Mouse (Mus musculus): ENCODE results near the gene Syngr2. TPM values are rescaled to one million over a fixed set of nuclear protein-coding genes. Genes with fewer than 3 reads are reported as not detected.
A peak's percentile ranks its signal among the peaks of the same experiment; 100 is the strongest.
"Not testable (repeated sequence)": the region's sequence is repeated elsewhere in the genome, so short reads cannot be mapped to it uniquely, and the experiment has no call there.

Syngr2 gene
- total RNA-seq, 1 experiment from 2014 or later = 62.6 TPM

DNA sequence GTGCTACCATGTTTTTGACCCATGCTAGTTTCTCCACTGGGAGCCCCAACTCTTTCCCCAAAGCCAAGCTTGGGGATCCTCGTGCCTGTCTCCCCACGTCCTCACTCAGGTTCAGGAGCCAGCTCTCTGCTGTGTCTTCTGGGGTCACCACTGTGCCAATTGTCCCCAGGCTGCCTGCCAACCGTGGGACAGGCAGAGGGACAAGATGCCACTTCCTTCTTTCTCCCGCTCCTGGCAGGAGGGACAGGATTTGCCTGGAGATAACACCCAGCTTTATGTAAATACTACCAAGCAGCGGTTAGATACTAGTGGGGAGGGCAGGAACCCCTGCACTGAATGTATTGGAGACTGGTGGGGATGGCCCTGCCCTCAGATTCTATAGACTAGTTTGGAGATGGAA, 4.4 kb downstream of the Syngr2 start:
- DNase-seq = no peak

DNA sequence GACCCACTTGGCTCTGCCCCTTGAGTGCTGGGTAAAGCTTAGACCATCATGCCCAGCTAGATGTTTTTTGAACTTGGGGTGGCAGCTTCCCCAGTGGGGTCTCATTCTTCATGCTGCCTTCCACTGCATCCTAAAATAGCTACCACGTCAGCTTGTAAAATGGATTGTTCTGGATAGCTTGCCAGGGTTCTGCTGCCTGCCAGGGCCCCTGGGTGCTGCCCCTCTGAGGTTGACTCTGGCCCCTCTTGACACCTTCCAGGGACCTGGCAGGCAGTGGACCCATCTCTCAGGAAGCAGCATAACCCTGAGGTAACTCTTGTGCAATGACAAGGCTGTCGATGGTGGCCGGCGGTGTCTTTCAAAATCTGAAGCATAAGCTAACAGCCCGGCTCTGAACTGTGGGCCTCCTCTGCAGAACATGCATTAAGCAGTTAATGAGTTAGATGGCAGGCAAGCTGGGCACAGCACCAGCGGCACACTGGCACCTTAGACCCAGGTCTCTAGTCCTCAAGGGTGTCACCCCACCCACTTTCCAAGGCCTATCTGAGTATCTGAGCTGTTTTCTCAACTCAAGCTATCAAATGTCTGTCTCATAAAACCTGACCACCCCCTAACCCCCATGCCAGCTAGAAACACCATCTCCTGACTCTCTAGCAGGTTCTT, 5.4 kb downstream of the Syngr2 start:
- peak; percentile 4 for DNase-seq

DNA sequence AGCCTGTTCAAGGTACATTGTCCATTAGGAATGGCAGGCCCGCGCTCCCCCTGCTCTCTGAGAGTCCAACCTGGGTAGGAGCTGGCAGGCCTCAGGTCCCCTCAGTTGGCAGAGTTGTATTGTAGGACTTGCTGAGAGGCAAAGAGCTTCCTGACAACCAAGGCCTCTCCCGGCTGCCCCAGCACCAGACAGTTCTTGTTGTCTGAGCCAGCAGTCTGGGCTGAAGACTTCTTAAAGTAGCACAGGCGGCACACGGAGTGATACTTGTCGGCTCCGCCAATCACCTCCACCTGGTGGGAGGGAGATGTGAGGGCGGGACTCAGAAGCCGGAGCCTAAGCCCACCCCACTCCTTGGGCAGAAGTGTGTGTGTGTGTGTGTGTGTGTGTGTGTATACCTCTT, 6.4 kb downstream of the Syngr2 start:
- not testable (repeated sequence) for DNase-seq

DNA sequence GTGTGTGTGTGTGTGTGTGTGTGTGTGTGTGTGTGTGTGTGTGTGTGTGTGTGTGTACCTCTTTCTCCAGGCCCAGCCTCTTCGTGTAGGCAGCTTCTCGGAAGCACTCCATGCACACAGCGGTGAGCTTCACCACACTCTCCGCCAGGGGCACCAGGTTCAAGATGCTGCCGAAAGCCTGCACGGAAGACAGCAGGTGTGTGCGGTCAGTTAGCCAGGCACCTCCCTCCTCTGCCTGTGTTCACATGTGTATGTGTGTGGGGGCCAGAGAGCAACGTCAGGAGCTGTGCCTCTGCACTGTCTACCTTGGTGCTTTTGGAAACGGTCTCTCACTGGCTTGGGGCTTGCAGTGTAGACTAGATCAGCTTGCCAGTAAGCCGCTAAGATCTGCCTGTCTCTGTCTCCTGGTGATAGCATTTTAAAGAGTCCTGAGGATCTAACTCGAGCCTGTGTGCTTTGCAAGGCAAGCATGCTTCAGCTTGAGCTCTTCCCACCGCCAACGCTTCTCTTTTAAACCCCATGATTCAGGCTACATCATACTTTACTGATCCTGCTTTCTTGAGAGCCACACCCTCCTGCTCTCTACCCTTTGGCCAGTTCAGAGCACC, 7.0 kb downstream of the Syngr2 start:
- no peak for DNase-seq

DNA sequence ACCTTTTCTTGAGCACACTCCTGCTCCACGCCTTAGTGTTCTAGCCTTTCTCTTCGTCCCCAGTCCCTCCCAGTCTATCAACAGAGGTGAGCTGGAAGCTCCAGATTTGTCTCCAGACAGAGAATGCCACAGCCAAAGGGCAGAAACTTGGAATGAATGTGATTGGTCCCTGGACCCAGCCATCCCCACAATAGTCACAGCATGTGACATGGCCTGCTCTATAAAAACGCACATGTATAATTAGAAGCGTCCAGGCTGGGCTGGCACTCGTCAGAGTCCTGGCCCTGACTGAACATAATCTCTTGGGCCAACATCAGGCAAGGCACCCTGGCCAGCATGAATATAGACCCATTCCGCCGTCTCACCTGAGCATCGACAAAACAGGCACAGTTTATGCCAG, 9.6 kb downstream of the Syngr2 start:
- no peak for DNase-seq

DNA sequence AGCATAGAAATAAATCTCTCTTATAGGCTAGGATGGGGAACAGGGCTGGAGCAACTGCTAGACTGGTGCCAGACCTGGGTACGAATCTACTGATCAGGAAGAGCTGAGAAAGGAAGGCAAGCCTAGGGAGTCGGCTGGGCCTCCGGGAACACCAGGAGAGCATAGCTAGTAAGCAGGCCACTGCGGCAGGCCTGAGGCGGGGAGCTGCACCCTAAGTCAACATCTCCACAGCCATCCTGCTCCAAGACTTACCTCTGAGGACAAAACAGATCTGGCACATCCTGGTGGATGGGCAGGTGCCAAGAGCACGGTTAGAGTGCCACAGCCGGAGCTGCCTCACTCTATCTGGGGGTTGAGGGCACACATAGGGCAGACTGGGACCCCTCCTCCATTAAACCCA, 10.7 kb downstream of the Syngr2 start:
- no peak for DNase-seq

DNA sequence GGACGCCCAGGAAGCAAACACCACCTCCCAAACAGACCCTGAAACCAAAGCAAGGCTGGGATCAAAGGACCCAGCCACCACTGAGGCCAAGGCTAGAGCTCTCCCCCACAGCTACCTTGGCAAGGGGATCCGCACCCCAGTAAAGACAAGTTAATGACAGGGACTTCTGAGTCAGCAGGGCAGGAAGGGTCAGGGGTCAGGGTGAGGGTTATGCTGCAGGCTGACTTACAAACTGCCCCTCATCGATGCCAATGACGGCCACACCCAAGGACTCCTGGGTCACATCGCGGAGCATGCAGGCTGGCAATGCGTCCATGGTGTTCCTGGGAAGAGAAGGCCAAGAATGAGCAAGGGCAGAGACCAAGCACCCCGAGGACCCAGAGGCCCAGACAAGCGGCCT, 12.4 kb downstream of the Syngr2 start:
- DNase-seq = peak; percentile 58

DNA sequence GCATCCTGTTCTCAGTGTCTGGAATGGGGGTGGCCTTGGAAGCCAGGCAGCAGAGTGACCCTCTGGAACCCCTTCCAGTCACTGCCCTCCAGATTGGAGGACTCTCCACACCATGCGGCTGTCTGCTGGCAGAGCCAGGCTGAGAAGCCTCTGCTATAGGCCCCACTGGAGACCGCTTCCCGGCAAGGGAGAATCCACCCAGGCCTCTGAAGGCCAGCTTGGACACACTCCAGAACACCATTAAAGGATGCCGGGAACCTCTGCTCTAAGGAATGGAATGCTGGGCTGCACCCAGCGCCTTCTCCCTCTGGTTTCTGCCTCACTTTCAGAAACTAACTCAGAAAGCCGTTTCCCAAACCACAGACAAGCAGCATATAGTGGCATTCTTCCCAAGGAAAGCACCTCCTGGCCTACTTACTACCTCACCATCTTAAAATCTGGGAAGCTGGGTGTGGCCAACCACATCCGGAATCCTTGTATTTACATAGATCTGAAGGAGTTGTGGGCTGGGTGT, 13.3 kb downstream of the Syngr2 start:
- peak; percentile 32 for DNase-seq

DNA sequence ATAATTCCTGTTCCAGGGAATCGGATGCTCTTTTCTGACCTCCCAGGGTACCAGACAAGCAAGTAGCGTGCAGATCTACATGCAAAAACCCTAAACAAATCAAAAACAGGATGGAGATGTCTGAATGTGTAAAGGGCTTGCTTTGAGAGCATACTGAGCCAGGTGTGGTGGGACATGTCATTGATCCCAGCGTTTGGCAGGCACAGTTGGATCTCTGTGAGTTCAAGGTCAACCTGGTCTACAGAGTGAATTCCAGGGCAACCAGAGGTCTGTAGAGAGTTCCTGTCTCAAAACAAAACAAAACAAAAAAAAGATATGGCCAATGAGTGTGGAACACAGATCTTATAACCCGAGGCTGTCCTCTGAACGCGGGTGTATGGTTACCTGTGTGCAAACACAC, 13.9 kb downstream of the Syngr2 start:
- DNase-seq = peak; percentile 2

DNA sequence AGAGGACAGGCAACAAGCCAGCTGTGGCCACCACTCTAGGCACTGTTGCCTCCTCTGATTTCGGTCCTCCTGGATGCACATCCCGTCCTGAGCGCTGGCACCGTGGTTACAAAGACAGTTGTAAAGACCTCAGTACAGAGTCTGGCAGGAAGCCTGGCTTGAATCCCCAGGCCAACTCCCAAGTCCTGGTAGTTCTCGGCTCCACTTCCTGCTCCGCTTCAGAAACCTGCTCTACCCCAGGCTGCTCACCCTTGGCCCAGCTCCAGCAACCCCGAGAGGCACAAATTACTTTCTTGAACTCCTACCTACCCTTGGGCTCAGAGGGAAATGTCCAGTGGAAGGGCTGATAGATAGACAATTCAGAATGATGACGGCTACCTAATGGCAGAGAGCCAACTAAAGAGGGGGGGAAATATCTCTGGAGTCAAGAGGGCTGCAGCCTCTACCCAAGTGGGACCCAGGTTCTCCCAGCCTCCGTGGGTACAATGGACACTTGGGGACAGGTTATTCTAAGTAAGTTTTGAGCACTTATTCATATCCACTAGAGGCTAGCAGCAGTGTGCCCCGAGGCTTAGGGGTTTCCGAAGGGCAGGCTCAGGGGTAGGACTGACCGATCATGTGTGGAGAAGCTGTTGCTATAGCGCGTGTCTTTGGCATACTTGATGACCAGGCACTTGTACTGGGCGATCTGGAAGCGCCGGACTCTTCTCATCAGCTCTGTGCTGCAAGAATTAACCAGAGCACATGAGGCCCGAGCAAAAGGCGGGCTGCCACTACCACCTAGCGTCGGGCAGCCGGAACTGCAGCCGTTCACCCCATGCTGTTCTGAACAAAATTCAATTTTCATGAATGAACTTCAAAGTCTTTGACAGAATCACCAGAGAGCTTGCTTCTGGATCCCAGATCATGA, 14.8 kb downstream of the Syngr2 start:
- DNase-seq = peak; percentile 87

DNA sequence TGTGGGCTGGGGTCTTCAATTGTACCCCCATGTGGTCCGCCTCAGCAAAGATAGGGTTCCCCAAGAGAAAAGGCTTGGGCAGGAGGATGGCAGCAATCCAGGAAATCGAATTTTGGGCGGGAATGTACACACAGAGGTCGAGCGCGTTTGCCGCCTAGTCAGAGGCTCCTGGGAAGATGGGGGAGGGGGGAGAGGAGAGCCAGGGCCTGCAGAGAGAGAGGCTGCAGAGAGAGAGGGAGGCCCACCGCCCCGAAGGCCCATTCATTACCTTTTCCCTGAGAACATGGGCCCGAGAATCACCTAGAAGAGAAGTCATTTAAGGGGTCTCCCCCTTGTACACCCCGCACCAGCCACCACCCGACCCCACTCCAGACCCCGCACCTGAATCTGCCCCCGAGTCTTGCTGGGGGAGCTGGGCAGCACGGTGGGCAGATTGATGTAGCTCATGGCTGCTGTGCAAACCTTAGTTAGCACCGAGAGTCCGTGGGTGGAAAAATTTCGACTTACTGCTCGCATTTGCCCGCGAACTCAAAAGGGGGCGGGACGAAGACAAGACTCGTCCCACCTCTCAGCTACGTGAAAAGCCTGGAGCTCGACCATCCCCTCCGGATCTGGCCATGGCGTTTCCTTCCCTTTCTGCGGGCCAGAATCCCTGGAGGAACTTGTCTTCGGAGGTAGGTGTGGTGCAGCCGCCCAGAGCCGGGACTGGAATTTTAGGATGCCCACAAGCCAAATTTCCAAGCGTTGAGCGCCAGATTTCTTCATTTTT, 16.0 kb downstream of the Syngr2 start, which contains the start of the genes Afmid and Tk1:
Afmid (plus strand) TSS at position 592 of the 769 bp plus-strand sequence.
Tk1 (minus strand) TSS at position 760 of the 769 bp plus-strand sequence.
- DNase-seq = peak; percentile 85

DNA sequence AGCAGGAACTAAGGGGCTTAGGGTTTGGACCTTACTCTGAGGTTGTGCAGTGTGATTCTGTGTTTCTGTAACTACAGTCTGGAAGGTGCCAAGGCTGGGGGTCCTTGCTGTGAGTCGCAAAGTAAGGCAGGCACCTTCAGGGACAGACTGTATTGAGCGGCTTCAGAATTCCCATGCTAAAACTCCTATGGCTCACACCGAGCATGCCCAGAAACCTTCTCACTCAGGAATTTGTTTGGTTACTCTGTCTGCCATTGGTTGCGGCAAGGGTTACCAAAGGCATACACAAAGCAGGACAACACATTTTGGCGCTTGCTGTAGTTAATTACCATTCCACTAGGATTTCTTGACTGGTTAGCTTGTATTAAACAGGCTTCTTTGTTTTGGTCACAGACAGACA, 16.7 kb downstream of the Syngr2 start:
- DNase-seq = peak; percentile 47

DNA sequence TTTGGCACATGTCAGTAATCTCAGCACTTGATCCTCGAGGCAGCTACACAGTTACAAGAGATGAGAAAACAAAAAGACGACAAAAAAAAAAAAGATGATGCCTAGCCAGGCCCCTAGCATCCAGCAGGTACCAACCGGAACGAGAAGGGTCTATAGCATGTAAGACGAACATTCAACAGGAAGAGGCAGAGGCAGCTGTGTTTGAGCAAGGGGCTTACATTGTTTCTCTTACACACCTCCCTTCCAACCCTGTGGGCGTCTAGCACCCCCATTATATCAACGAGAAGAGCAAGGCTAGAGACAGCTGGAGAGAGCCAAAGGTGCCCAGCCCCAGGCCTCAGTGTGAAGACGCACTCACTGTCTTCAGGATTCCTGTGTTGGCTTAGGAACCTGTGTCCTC, 17.4 kb downstream of the Syngr2 start:
- DNase-seq = no peak

DNA sequence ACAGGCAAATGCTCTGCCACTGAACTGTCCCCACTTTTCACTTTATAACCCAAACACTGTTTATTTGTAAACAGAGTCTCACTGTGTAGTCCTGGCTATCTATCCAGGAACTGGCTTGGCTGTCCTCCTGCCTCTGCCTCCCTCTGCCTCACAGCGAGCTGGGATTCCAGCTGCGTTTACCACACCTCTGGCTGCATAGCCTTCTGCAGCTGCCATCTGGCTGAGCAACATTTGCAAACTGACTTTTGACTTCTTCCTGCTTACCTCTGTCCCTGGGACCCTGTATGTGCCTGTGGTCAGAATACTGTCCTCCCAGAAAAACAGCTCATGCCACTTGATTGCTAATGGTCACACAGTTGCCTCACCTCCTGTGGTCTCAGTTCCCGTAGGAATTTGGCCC, 17.9 kb downstream of the Syngr2 start:
- peak; percentile 3 for DNase-seq

DNA sequence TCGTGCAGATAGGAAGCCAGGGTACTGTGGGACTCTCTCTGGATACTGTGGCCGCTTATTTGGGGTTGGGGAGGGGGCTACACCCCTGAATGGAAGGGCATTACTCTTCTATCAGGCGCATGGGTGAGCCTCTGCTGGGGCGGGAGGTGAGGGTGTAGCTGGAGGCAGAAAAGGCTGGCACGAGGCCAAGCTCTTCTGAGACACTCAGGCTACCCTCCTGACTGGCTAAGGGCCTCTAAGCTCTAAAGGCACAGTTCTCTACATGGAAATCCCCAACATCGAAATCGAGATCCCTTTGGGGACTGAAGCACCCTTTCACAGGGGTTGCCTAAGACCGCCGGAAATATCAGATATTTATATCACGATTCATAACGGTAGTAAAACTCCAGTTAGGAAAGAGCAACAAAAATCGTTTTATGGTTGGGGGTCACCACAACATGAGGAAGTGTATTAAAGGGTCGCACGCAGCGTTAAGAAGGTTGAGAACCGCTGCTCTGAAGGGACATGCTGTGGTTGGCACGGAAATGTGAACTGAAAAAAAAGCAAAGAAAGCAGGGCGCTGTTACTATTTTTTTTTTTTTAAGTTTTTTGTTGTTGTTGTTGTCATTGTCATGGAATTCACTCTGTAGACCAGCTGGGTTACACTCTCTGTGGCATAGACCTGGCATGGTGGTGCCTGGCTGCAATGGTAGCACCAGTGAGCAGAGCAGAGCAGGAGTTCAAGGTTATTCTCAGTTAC, 18.9 kb downstream of the Syngr2 start:
- peak; percentile 59 for DNase-seq

DNA sequence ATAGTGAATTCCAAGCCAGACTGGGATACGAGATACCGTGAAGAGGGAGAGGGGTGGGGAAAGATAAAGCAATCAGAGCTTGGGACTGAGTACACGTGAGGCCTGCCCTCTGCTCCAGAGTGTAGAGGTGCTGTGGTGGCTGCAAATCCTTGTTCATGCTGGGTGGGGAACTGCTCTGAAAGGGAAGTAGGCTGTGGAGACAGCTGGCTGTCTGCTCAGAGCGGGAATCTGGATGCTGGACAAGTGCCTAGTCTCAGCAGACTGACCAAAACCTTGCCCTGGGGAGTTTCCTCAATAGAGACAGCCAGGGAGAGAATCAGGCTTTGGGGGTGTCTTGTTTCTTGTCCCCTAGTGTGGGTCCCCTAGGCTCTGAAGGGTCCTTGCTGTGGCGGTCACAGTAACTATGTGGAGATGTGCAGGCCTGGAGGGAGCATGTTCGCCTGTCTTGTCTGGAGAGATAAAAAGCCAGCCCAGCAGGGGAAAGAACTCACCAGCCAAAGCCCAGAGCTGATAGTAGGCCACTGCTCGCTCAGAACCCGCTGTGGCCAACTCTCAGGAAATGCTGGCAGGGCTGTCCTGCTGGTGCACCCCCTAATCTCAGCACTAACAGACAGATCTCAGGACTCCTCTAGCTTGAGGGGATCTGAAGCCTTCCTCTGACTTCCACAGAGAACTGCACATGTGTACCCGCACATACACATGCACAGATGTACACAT, 19.6 kb downstream of the Syngr2 start:
- DNase-seq = peak; percentile 70

DNA sequence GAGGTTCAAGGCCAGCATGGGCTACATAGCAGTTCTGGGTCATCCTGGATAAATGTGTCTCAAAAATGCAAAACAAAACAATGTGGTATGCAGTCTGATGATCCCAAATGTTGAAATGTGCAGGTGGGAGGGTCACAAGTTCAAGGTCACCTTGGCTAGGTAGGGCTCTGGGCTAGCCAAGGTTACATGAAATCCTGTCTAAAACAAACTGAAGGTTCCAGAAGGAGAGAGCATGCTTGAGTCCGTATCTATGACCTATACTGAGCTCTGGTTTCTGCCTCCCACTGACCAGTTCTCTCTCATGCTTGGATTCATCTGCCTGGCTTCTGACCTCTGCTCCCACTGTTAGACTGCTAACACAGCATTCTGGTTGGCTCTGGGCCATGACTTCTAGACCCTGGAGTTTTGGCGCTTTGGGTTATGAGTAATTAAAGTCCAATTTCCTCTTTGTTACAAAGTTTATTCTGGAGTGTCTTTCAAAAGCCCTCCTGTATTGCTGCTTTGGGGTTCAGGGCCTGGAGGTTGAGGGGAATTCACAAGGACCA, 20.3 kb downstream of the Syngr2 start:
- peak; percentile 75 for DNase-seq

DNA sequence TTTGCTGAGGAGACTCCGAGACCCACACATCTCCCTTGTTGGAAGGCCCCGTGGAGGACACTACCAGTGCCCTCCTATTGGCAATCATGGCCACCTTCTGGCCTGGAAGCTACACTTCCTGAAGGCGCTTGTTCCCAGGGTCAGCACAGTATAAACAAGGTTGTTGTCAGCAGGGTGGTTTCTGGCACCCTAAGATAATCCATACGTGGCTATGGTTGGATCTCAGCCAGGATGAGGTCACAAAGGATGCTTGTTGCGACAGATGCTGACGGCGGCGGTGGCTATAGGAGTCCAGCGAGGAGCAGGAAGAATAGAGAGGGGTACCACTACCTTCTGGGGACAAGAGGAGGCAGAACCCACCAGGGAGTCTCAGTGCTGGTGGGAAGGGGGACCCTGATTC, 20.9 kb downstream of the Syngr2 start:
- DNase-seq = no peak

DNA sequence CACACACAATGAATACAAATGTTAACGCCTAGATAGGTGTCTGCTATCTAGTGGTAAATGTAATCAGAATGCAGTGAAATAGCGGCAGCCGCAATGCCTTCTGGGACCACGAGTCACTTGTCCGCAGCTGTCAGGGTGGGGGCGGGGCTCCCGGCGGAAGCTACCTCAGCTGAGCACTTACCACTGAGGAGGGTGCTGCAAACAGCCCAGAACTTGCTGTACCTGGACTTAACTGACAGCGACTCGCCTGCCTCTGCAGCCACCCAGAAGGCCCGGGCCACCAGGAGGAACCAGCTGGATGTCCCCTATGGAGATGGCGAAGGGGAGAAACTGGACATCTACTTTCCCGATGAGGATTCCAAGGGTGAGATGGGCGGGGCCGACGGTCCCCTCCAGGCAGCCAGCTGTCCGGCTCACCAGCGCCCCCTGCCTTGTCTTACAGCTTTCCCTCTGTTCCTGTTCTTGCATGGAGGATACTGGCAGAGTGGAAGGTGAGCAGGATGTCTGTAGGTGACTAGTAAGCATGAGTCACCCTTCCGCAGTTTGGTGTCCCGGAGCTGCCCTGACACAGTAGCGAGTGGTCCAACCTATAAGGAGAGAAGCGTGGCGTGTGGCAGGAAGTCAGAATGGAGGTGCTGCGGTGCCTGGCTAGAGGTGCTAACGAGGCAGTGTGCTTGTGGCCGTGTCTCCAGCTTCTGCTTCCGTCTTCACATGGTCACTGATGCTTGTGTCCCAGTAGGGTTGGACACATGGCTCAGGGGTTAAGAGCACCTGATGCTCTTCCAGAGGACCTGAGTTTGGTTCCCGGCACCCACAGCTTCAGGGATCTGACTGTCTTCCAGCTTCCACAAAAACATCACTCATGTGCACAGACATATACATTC, 22.9 kb downstream of the Syngr2 start:
- peak; percentile 86 for DNase-seq
